Mouse (Mus musculus) neural tube, embryonic 14.5 days (tissue): ENCODE measurements around the gene Polh. TPM values are rescaled to one million over a fixed set of nuclear protein-coding genes. Genes with fewer than 3 reads are reported as not detected.

ENCODE experiments used
- ATAC-seq: fragments of 200-750 bp; cut with Nextera tagmentation; 2 replicates; pipeline ENCODE4 v1.8.0; 2017; ENCODE audit warnings: low read depth, mild to moderate bottlenecking, moderate TSS enrichment, moderate library complexity
- H3K27ac ChIP-seq: fragments of 300-500 bp; sonication (generic); 2 replicates; pipeline ENCODE4 v1.5.1; 2014; ENCODE audit warnings: low read depth, mild to moderate bottlenecking, control low read depth, low read length, moderate library complexity, mixed read lengths
- H3K27me3 ChIP-seq: fragments of 300-500 bp; sonication (generic); 2 replicates; pipeline ENCODE4 v1.6.1; 2014; ENCODE audit warnings: low read length; ENCODE audit not compliant: control insufficient read depth, insufficient read depth
- H3K36me3 ChIP-seq: fragments of 300-500 bp; sonication (generic); 2 replicates; pipeline ENCODE4 v1.6.1; 2014; ENCODE audit warnings: low read length, mixed read lengths; ENCODE audit not compliant: control insufficient read depth, insufficient read depth
- H3K4me1 ChIP-seq: fragments of 300-500 bp; sonication (generic); 2 replicates; pipeline ENCODE4 v1.6.1; 2014; ENCODE audit warnings: low read length; ENCODE audit not compliant: control insufficient read depth, insufficient read depth
- H3K4me2 ChIP-seq: fragments of 300-500 bp; sonication (generic); 2 replicates; pipeline ENCODE4 v1.6.1; 2014; ENCODE audit warnings: mild to moderate bottlenecking, low read depth, low read length, control low read depth
- H3K4me3 ChIP-seq: fragments of 300-500 bp; sonication (generic); 2 replicates; pipeline ENCODE4 v1.5.1; 2014; ENCODE audit warnings: low read depth, low read length, control low read depth, mixed read lengths
- H3K9ac ChIP-seq: fragments of 300-500 bp; sonication (generic); replicated peaks from 2 replicates; pipeline ENCODE4 v1.6.1; 2014; ENCODE audit warnings: low read depth, mild to moderate bottlenecking, control low read depth, low read length, mixed read lengths
- H3K9me3 ChIP-seq: fragments of 300-500 bp; sonication (generic); 2 replicates; pipeline ENCODE4 v1.6.1; 2016; ENCODE audit warnings: low read length; ENCODE audit not compliant: control insufficient read depth
- WGBS: fragments of 180-500 bp; shearing (Covaris S2); extraction: QIAGEN DNeasy Blood & Tissue Kit; methylation state at CpG from one replicate; pipeline ENCODE4 v1.1.7; 2014; 5-methylcytosine and 5-hydroxymethylcytosine counted together
- polyA plus RNA-seq: library from polyadenylated mRNA; unstranded; fragments of >200 nt; fragmentation: Nextera tagmentation; extraction: Ambion mirVana; gene quantifications from 2 replicates; pipeline ENCODE4 v1.2.1, GENCODE M21; 2014

The Polh gene
- 7.8 and 8.4 TPM in 2 replicates for polyA plus RNA-seq

- H3K4me1 ChIP-seq: peaks cover 15% of the 10 kb centered on the region
- H3K27ac ChIP-seq: peak within 1 kb of the TSS; percentile 75
- under 1% methylated on average over 65 of the region's 66 CpGs for WGBS
- H3K9me3 ChIP-seq: no peaks in the 10 kb centered on the region
- ATAC-seq: peak; percentile 96
- H3K36me3 ChIP-seq: peaks cover 18% of the 10 kb centered on the region
- no peaks in the 10 kb centered on the region for H3K27me3 ChIP-seq
- H3K9ac ChIP-seq: peak within 1 kb of the TSS; percentile 76
- H3K4me3 ChIP-seq: peak within 1 kb of the TSS; percentile 87
- H3K4me2 ChIP-seq: peak within 1 kb of the TSS; percentile 95
Observed at GRCm38 (mm10) chr17:46202421-46203071, at the start of gene Polh, which contains the start of gene Xpo5. TSS of gene Polh (minus strand) at chr17:46202645. TSS of gene Xpo5 (plus strand) at chr17:46202782.

- no peak overlapping the region for H3K27ac ChIP-seq
- peaks cover 15% of the 10 kb centered on the region; the same call in 1 of the 2 replicates for H3K36me3 ChIP-seq
- no peak overlapping the region for H3K4me2 ChIP-seq
- H3K9ac ChIP-seq: no peak overlapping the region
- no peak for ATAC-seq
- H3K27me3 ChIP-seq: no peaks in the 10 kb centered on the region
- 83% methylated on average over 7 of the region's 7 CpGs for WGBS
- H3K4me1 ChIP-seq: peaks cover 31% of the 10 kb centered on the region
- H3K9me3 ChIP-seq: no peaks in the 10 kb centered on the region
- H3K4me3 ChIP-seq: no peak overlapping the region
Observed at GRCm38 (mm10) chr17:46251174-46251573, 48.7 kb upstream of the Polh start.

- H3K36me3 ChIP-seq: peaks cover 45% of the 10 kb centered on the region
- H3K27ac ChIP-seq: peak overlapping the region; percentile 80
- H3K4me3 ChIP-seq: peak overlapping the region; percentile 99
- WGBS: under 1% methylated on average over 37 of the region's 37 CpGs
- peak; percentile 25 for ATAC-seq
- H3K4me2 ChIP-seq: peak overlapping the region; percentile 76
- peaks cover 18% of the 10 kb centered on the region for H3K4me1 ChIP-seq
- peak overlapping the region; percentile 97 for H3K9ac ChIP-seq
- H3K9me3 ChIP-seq: no peaks in the 10 kb centered on the region
- no peaks in the 10 kb centered on the region for H3K27me3 ChIP-seq
Observed at GRCm38 (mm10) chr17:46248189-46248522, 45.7 kb upstream of the Polh start.

- H3K4me3 ChIP-seq: peak within 1 kb of the TSS; percentile 99
- peaks cover 16% of the 10 kb centered on the region for H3K4me1 ChIP-seq
- H3K27me3 ChIP-seq: no peaks in the 10 kb centered on the region
- WGBS: under 1% methylated on average over 53 of the region's 53 CpGs
- peak within 1 kb of the TSS; percentile 76 for H3K4me2 ChIP-seq
- peaks cover 50% of the 10 kb centered on the region for H3K36me3 ChIP-seq
- H3K9ac ChIP-seq: peak within 1 kb of the TSS; percentile 97
- H3K9me3 ChIP-seq: no peaks in the 10 kb centered on the region
- ATAC-seq: peak; percentile 93
- peak within 1 kb of the TSS; percentile 80 for H3K27ac ChIP-seq
Observed at GRCm38 (mm10) chr17:46247512-46248188, 45.2 kb upstream of the Polh start, which contains the start of the genes Polr1c and Yipf3. TSS of gene Polr1c (minus strand) at chr17:46248054. TSS of gene Yipf3 (plus strand) at chr17:46248080.

GRCm38 (mm10) chr17:46244579-46244978, 42.1 kb upstream of the Polh start:
- Histone ChIP-seq H3K4me3 (no peak overlapping the region), H3K36me3 (peaks cover 62% of the 10 kb centered on the region), H3K4me2 (no peak overlapping the region), H3K4me1 (peaks cover 16% of the 10 kb centered on the region), H3K9ac (no peak overlapping the region), H3K9me3 (no peaks in the 10 kb centered on the region), H3K27me3 (no peaks in the 10 kb centered on the region), H3K27ac (no peak overlapping the region)
- ATAC-seq: no peak
- 76% methylated on average over 10 of the region's 10 CpGs for WGBS

- H3K4me1 ChIP-seq: peaks cover 9% of the 10 kb centered on the region
- no peaks in the 10 kb centered on the region for H3K27me3 ChIP-seq
- ATAC-seq: no peak
- H3K27ac ChIP-seq: no peak overlapping the region
- WGBS: 61% methylated on average over 2 of the region's 2 CpGs
- H3K9me3 ChIP-seq: no peaks in the 10 kb centered on the region
- H3K4me3 ChIP-seq: no peak overlapping the region
- H3K36me3 ChIP-seq: peaks cover 70% of the 10 kb centered on the region
- H3K9ac ChIP-seq: no peak overlapping the region
- H3K4me2 ChIP-seq: no peak overlapping the region
Observed at GRCm38 (mm10) chr17:46243624-46244023, 41.2 kb upstream of the Polh start.

- no peak for ATAC-seq
Observed at GRCm38 (mm10) chr17:46242993-46243392, 40.5 kb upstream of the Polh start.

GRCm38 (mm10) chr17:46242274-46242673, 39.8 kb upstream of the Polh start:
- H3K4me3 ChIP-seq: no peak overlapping the region
- H3K36me3 ChIP-seq: peaks cover 70% of the 10 kb centered on the region
- no peak overlapping the region for H3K27ac ChIP-seq
- no peak overlapping the region for H3K4me2 ChIP-seq
- no peaks in the 10 kb centered on the region for H3K9me3 ChIP-seq
- 90% methylated on average over 13 of the region's 13 CpGs for WGBS
- ATAC-seq: no peak
- H3K4me1 ChIP-seq: peaks cover 7% of the 10 kb centered on the region
- H3K27me3 ChIP-seq: no peaks in the 10 kb centered on the region
- no peak overlapping the region for H3K9ac ChIP-seq

More at GRCm38 (mm10) chr17:46242993-46243392, 40.5 kb upstream of the Polh start:
- H3K4me3 ChIP-seq: no peak overlapping the region
- no peaks in the 10 kb centered on the region for H3K27me3 ChIP-seq
- no peak overlapping the region for H3K4me2 ChIP-seq
- peaks cover 70% of the 10 kb centered on the region for H3K36me3 ChIP-seq
- WGBS: 89% methylated on average over 4 of the region's 4 CpGs
- H3K9me3 ChIP-seq: no peaks in the 10 kb centered on the region
- H3K27ac ChIP-seq: no peak overlapping the region
- H3K4me1 ChIP-seq: peaks cover 7% of the 10 kb centered on the region
- no peak overlapping the region for H3K9ac ChIP-seq

GRCm38 (mm10) chr17:46241471-46241870, 39.0 kb upstream of the Polh start:
- Histone ChIP-seq H3K9me3 (no peaks in the 10 kb centered on the region), H3K27me3 (no peaks in the 10 kb centered on the region), H3K9ac (no peak overlapping the region), H3K4me3 (no peak overlapping the region), H3K4me2 (no peak overlapping the region), H3K4me1 (peaks cover under 1% of the 10 kb centered on the region), H3K27ac (no peak overlapping the region), H3K36me3 (peaks cover 78% of the 10 kb centered on the region)
- no peak for ATAC-seq
- 85% methylated on average over 11 of the region's 11 CpGs for WGBS
